Mouse (Mus musculus) hindbrain, embryonic 12.5 days (tissue): Measurements from ENCODE around the gene Mical2. TPM values are rescaled to one million over a fixed set of nuclear protein-coding genes. Genes with fewer than 3 reads are reported as not detected.
A peak's percentile ranks its signal among the peaks of the same experiment; 100 is the strongest.

Experiments used
- ATAC-seq: fragments of 200-750 bp; cut with Nextera tagmentation; 2 replicates; pipeline ENCODE4 v1.8.0; 2017; ENCODE audit warnings: moderate TSS enrichment; ENCODE audit not compliant: low FRiP score
- H3K27ac ChIP-seq: fragments of 300-500 bp; sonication (generic); 2 replicates; pipeline ENCODE4 v1.5.1; 2016; ENCODE audit warnings: mild to moderate bottlenecking
- H3K27me3 ChIP-seq: fragments of 300-500 bp; sonication (generic); 2 replicates; pipeline ENCODE4 v1.6.1; 2016; ENCODE audit warnings: mild to moderate bottlenecking
- H3K36me3 ChIP-seq: fragments of 300-500 bp; sonication (generic); 2 replicates; pipeline ENCODE4 v1.6.1; 2016; ENCODE audit warnings: mild to moderate bottlenecking
- H3K4me1 ChIP-seq: fragments of 300-500 bp; sonication (generic); 2 replicates; pipeline ENCODE4 v1.6.1; 2016
- H3K4me2 ChIP-seq: fragments of 300-500 bp; sonication (generic); replicated peaks from 2 replicates; pipeline ENCODE4 v1.6.1; 2016; ENCODE audit warnings: mild to moderate bottlenecking
- H3K4me3 ChIP-seq: fragments of 300-500 bp; sonication (generic); 2 replicates; pipeline ENCODE4 v1.5.1; 2016; ENCODE audit warnings: mild to moderate bottlenecking
- H3K9ac ChIP-seq: fragments of 300-500 bp; sonication (generic); 2 replicates; pipeline ENCODE4 v1.6.1; 2016; ENCODE audit warnings: mild to moderate bottlenecking, moderate library complexity
- H3K9me3 ChIP-seq: fragments of 300-500 bp; sonication (generic); replicated peaks from 2 replicates; pipeline ENCODE4 v1.6.1; 2016; ENCODE audit warnings: mild to moderate bottlenecking
- WGBS: fragments of 180-500 bp; shearing (Covaris S2); methylation state at CpG from one replicate; pipeline ENCODE4 v1.1.7; 2016; 5-methylcytosine and 5-hydroxymethylcytosine counted together
- polyA plus RNA-seq: library from polyadenylated mRNA; unstranded; fragments of >200 nt; fragmentation: Nextera tagmentation; extraction: Ambion mirVana; gene quantifications from 2 replicates; pipeline ENCODE4 v1.2.1, GENCODE M21; 2016

Mical2 gene
- polyA plus RNA-seq, 1 experiment from 2014 or later = 1.6 TPM

DNA sequence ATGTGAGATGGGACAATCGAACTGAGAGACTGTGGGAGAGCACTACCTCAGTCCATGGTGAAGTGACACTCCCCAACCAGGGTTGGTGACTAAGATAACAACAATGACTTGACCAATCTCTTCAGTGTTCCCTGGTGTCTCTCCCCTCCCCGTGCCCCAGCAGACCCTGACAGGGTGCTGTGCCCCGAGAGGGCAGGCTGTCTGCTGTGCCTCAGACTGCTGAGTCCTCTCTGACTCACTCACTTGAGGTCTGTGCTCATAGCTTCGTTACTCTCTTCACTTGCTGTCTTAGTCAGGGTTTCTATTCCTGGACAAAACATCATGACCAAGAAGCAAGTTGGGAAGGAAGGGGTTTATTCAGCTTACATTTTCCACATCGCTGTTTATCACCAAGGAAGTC is 106.8 kb downstream of the Mical2 start:
- no peak overlapping the region for H3K4me3 ChIP-seq
- 79% methylated on average over 5 of the region's 5 CpGs for WGBS
- 0 out of 2 replicates have a peak, but pooled peaks cover 3% of the 10 kb centered on the region for H3K4me1 ChIP-seq
- no peaks in the 10 kb centered on the region for H3K36me3 ChIP-seq
- H3K27ac ChIP-seq = no peak overlapping the region
- 0 out of 2 replicates have a peak, but pooled peaks cover 3% of the 10 kb centered on the region for H3K27me3 ChIP-seq
- H3K9ac ChIP-seq = no peak overlapping the region
- no peak for ATAC-seq
- no peak overlapping the region for H3K4me2 ChIP-seq
- H3K9me3 ChIP-seq = no peaks in the 10 kb centered on the region

DNA sequence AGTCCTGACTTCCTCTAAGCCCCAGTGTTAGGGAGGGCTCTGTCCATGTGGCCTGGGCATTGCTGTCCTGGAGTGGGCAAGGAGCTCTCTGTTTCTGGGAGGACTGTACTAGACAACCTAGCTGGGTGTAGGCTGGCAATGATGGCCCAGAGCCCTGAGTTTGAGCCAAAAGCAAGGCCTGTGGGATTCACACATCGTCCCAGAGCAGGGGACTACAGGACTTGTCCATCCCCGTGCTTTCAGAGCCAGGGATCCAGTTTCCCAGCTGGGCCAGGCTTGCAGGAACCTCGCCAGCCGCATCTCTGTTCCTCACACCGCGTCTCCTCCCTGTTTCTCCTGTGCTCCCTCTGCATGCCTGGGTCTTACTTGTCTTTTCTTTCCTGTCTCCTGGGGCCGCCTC is 107.7 kb downstream of the Mical2 start:
- H3K4me3 ChIP-seq = no peak overlapping the region
- H3K27ac ChIP-seq = no peak overlapping the region
- no peaks in the 10 kb centered on the region for H3K36me3 ChIP-seq
- 0 out of 2 replicates have a peak, but pooled peaks cover 3% of the 10 kb centered on the region for H3K4me1 ChIP-seq
- no peak for ATAC-seq
- H3K9me3 ChIP-seq = no peaks in the 10 kb centered on the region
- H3K4me2 ChIP-seq = no peak overlapping the region
- H3K27me3 ChIP-seq = 0 out of 2 replicates have a peak, but pooled peaks cover 3% of the 10 kb centered on the region
- H3K9ac ChIP-seq = no peak overlapping the region
- 79% methylated on average over 7 of the region's 7 CpGs for WGBS

GRCm38 (mm10) chr7:112336213-112336631 is 110.6 kb downstream of the Mical2 start:
- H3K9me3 ChIP-seq = no peaks in the 10 kb centered on the region
- H3K27ac ChIP-seq = no peak overlapping the region
- no peak for ATAC-seq
- no peak overlapping the region for H3K4me2 ChIP-seq
- H3K27me3 ChIP-seq = 0 out of 2 replicates have a peak, but pooled peaks cover 3% of the 10 kb centered on the region
- 76% methylated on average over 6 of the region's 6 CpGs for whole genome bisulfite sequencing
- H3K36me3 ChIP-seq = no peaks in the 10 kb centered on the region
- H3K9ac ChIP-seq = no peak overlapping the region
- 0 out of 2 replicates have a peak, but pooled peaks cover 3% of the 10 kb centered on the region for H3K4me1 ChIP-seq
- H3K4me3 ChIP-seq = no peak overlapping the region

DNA sequence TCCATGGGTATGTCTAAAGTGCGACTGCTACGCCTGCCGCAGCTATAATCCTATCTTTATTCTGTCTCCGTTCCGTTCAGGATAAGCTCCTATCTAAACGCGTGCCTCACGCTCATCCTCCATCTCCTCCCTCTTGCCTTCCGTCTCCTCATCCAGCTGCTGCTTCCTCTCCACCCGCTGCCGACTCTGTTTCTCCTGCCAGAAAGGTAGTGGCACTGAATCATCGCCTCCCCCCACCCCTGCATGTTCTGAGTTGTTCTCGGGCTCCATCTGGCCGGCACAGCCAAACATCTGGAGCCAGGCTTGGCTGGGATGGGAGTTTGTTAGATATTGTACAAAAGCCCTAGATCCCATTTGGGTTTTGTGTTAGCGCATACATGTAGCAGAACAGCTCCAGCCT is 111.1 kb downstream of the Mical2 start:
- Histone ChIP-seq H3K4me1 (0 out of 2 replicates have a peak, but pooled peaks cover 3% of the 10 kb centered on the region), H3K36me3 (no peaks in the 10 kb centered on the region), H3K27ac (no peak overlapping the region), H3K27me3 (0 out of 2 replicates have a peak, but pooled peaks cover 3% of the 10 kb centered on the region), H3K9me3 (no peaks in the 10 kb centered on the region), H3K4me3 (no peak overlapping the region), H3K9ac (no peak overlapping the region), H3K4me2 (no peak overlapping the region)
- ATAC-seq = no peak
- 76% methylated on average over 15 of the region's 15 CpGs for WGBS

GRCm38 (mm10) chr7:112337736-112338135 is 112.1 kb downstream of the Mical2 start:
- Histone ChIP-seq H3K27ac (no peak overlapping the region), H3K4me1 (0 out of 2 replicates have a peak, but pooled peaks cover 3% of the 10 kb centered on the region), H3K9me3 (no peaks in the 10 kb centered on the region), H3K4me3 (no peak overlapping the region), H3K27me3 (0 out of 2 replicates have a peak, but pooled peaks cover 3% of the 10 kb centered on the region), H3K36me3 (no peaks in the 10 kb centered on the region), H3K4me2 (no peak overlapping the region), H3K9ac (no peak overlapping the region)
- ATAC-seq = no peak
- WGBS = 78% methylated on average over 5 of the region's 5 CpGs

DNA sequence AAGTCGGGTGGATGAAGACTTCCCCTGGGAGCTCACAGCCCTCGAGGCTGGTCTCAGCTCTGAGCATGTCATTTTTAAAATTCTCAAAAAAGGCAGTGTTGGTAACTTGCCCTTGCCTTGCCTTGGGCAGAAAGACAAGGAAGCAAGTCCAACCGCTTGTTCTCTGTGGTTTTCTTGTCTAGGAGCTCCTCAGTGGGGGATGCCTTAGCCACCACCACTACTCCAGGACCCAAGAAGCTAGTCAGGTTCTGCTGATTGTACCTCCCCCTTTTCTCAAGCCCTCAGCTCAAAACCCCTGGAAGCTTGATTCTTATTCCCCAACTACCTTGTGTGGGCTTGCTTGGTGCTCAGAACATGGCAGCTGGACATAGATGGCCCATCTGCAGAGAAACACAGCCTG is 115.4 kb downstream of the Mical2 start:
- no peak for ATAC-seq
- no peak overlapping the region for H3K4me2 ChIP-seq
- H3K9ac ChIP-seq = no peak overlapping the region
- WGBS = 79% methylated on average over 3 of the region's 3 CpGs
- no peak overlapping the region for H3K27ac ChIP-seq
- H3K36me3 ChIP-seq = no peaks in the 10 kb centered on the region
- 0 out of 2 replicates have a peak, but pooled peaks cover 3% of the 10 kb centered on the region for H3K4me1 ChIP-seq
- H3K27me3 ChIP-seq = no peaks in the 10 kb centered on the region
- no peaks in the 10 kb centered on the region for H3K9me3 ChIP-seq
- H3K4me3 ChIP-seq = no peak overlapping the region

- Histone ChIP-seq H3K9ac (no peak overlapping the region), H3K4me3 (no peak overlapping the region), H3K4me2 (no peak overlapping the region), H3K4me1 (no peaks in the 10 kb centered on the region), H3K9me3 (no peaks in the 10 kb centered on the region), H3K27ac (no peak overlapping the region), H3K36me3 (no peaks in the 10 kb centered on the region), H3K27me3 (no peaks in the 10 kb centered on the region)
- WGBS = 88% methylated on average over 1 of the region's 1 CpGs
- ATAC-seq = no peak
Measured at GRCm38 (mm10) chr7:112345687-112346086, 120.0 kb downstream of the Mical2 start.

DNA sequence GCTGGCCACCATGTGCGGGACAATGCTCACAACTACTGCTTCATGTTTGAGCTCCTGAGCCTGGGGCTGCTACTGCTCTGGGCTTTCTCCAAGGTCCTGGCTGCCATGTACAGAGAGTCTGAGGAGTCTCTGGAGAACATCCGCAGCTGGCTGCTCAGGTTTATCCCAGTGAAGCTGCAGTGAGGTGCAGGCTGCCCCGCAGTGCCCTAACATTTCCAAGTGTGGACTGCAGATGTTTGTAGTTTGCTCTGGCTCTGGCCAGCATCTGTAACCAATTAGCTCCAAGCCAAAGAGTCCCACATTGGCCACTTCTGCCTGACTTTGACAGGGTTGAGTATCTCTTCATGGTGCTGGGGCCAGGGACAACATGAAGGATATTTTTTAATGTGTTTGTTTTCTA is 125.9 kb downstream of the Mical2 start:
- Histone ChIP-seq H3K27me3 (no peaks in the 10 kb centered on the region), H3K27ac (no peak overlapping the region), H3K9ac (no peak overlapping the region), H3K36me3 (no peaks in the 10 kb centered on the region), H3K4me2 (no peak overlapping the region), H3K4me1 (peaks cover 39% of the 10 kb centered on the region), H3K9me3 (no peaks in the 10 kb centered on the region), H3K4me3 (no peak overlapping the region)
- ATAC-seq = no peak
- 69% methylated on average over 3 of the region's 3 CpGs for WGBS

- Histone ChIP-seq H3K27me3 (no peaks in the 10 kb centered on the region), H3K9ac (no peak overlapping the region), H3K4me3 (no peak overlapping the region), H3K27ac (no peak overlapping the region), H3K4me2 (no peak overlapping the region), H3K36me3 (no peaks in the 10 kb centered on the region), H3K9me3 (no peaks in the 10 kb centered on the region), H3K4me1 (peaks cover 39% of the 10 kb centered on the region)
- 62% methylated on average over 4 of the region's 4 CpGs for WGBS
- no peak for ATAC-seq
Measured at GRCm38 (mm10) chr7:112352005-112352404, 126.3 kb downstream of the Mical2 start.

DNA sequence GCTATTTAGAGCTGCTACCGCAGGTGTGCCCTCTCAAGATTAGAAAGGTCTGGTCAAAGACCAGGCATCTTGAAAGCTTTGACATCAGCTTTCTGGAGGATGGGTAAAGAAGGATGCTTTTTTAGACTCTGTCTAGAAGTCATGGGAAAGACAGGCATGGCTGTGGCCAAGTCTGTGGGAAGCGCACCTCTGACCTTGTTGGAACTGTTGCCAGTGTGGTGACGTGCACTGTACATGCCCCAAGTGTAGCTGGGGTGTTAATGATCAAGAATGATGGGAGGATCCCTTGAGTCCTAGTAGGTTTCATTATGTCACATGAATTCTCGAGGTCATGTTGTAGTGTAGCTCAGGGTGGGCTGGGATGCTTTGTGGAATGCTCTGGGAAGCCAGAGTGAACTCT is 127.4 kb downstream of the Mical2 start:
- no peak for ATAC-seq
- Histone ChIP-seq H3K27ac (no peak overlapping the region), H3K27me3 (no peaks in the 10 kb centered on the region)

GRCm38 (mm10) chr7:112353939-112354338 is 128.3 kb downstream of the Mical2 start:
- no peak overlapping the region for H3K9ac ChIP-seq
- H3K27me3 ChIP-seq = no peaks in the 10 kb centered on the region
- peaks cover 39% of the 10 kb centered on the region for H3K4me1 ChIP-seq
- ATAC-seq = peak; percentile 55; the same call in 1 of the 2 replicates
- 52% methylated on average over 11 of the region's 11 CpGs for WGBS
- H3K9me3 ChIP-seq = no peaks in the 10 kb centered on the region
- H3K27ac ChIP-seq = 0 out of 2 replicates have a peak overlapping the region, but pooled peaks have one; percentile 68
- no peak overlapping the region for H3K4me3 ChIP-seq
- no peak overlapping the region for H3K4me2 ChIP-seq
- no peaks in the 10 kb centered on the region for H3K36me3 ChIP-seq

More for the DNA sequence above, 127.4 kb downstream of the Mical2 start:
- Histone ChIP-seq H3K4me1 (peaks cover 39% of the 10 kb centered on the region), H3K9me3 (no peaks in the 10 kb centered on the region), H3K36me3 (no peaks in the 10 kb centered on the region), H3K4me2 (no peak overlapping the region), H3K4me3 (no peak overlapping the region), H3K9ac (no peak overlapping the region)
- WGBS = 73% methylated on average over 4 of the region's 4 CpGs

GRCm38 (mm10) chr7:112354503-112354951 is 128.9 kb downstream of the Mical2 start:
- Histone ChIP-seq H3K9me3 (no peaks in the 10 kb centered on the region), H3K4me3 (no peak overlapping the region), H3K4me1 (peaks cover 39% of the 10 kb centered on the region), H3K36me3 (no peaks in the 10 kb centered on the region), H3K4me2 (no peak overlapping the region; the same call in 1 of the 2 replicates), H3K27me3 (no peaks in the 10 kb centered on the region), H3K9ac (0 out of 2 replicates have a peak overlapping the region, but pooled peaks have one; percentile 8), H3K27ac (peak overlapping the region; percentile 68)
- ATAC-seq = peak; percentile 84
- WGBS = 13% methylated on average over 7 of the region's 7 CpGs

- Histone ChIP-seq H3K27me3 (no peaks in the 10 kb centered on the region), H3K4me1 (peaks cover 8% of the 10 kb centered on the region), H3K36me3 (no peaks in the 10 kb centered on the region), H3K9me3 (no peaks in the 10 kb centered on the region), H3K9ac (no peak overlapping the region), H3K4me3 (no peak overlapping the region), H3K4me2 (no peak overlapping the region), H3K27ac (no peak overlapping the region)
- no peak for ATAC-seq
- WGBS = 88% methylated on average over 3 of the region's 3 CpGs
Measured at GRCm38 (mm10) chr7:112359594-112359993, 133.9 kb downstream of the Mical2 start.
